Mouse (Mus musculus): ENCODE results near the gene Tmem150c.

DNA sequence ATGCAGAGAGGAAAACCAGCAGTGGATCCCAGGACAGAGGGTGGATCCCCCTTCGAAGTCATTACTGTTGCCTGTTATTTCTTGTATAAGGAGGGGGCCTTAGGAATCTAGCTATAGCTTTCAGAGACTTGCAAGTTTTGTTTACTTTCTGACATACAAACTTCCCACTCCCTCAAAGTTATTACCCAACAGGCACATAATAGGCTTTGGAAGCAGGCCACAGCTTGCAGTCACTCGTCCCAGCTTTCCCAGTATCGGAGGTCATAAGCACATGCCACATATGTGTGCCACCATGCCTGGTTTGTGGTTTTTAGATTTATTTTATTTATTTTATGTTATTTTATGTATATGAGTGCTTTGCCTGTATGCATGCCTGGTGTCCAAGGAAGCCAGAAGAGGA is 3.2 kb upstream of the Tmem150c start:
- TF ChIP-seq CTCF (IDR thresholded peaks at IDR 0.05; ENCODE audit: borderline replicate concordance, extremely low read depth, insufficient read depth, insufficient read length): no peak
- TF ChIP-seq POLR2A (IDR thresholded peaks at IDR 0.05; ENCODE audit: borderline replicate concordance, extremely low read depth, insufficient read depth, insufficient read length, poor library complexity, severe bottlenecking): no peak

Data from brain, embryonic 14.5 days (tissue).